Mouse (Mus musculus) myocyte (in vitro differentiated cells): ENCODE results near the gene Arid1b. TPM values are rescaled to one million over a fixed set of nuclear protein-coding genes. Genes with fewer than 3 reads are reported as not detected.

Experiments used
- H3K27me3 ChIP-seq: one replicate; pipeline ENCODE4 v1.6.1; 2011; ENCODE audit not compliant: control insufficient read depth, insufficient read depth, insufficient read length
- H3K36me3 ChIP-seq: one replicate; pipeline ENCODE4 v1.6.1; 2011; ENCODE audit not compliant: control insufficient read depth, insufficient read depth
- H3K4me2 ChIP-seq: one replicate; pipeline ENCODE4 v1.6.1; 2011; ENCODE audit warnings: low read depth, control low read depth
- H3K4me3 ChIP-seq: one replicate; pipeline ENCODE4 v1.5.1; 2011; ENCODE audit warnings: mild to moderate bottlenecking, control low read depth, moderate library complexity
- H3K79me2 ChIP-seq: one replicate; pipeline ENCODE4 v1.6.1; 2011; ENCODE audit not compliant: control insufficient read depth, insufficient read depth
- H3ac ChIP-seq: one replicate; pipeline ENCODE4 v1.6.1; 2011; ENCODE audit not compliant: control insufficient read depth, insufficient read length
- CEBPB ChIP-seq: IDR thresholded peaks from 2 replicates; pipeline ENCODE4 v1.6.1; 2011; ENCODE audit warnings: mild to moderate bottlenecking, moderate library complexity; ENCODE audit not compliant: poor library complexity, insufficient read depth, severe bottlenecking
- E2F4 ChIP-seq: IDR thresholded peaks from one replicate; pipeline ENCODE4 v1.6.1; 2011; ENCODE audit warnings: mild to moderate bottlenecking, control low read depth, moderate library complexity; ENCODE audit not compliant: insufficient read depth
- MAX ChIP-seq: IDR thresholded peaks from one replicate; pipeline ENCODE4 v1.6.1; 2011; ENCODE audit warnings: low read depth, mild to moderate bottlenecking, control low read depth
- MYOD1 ChIP-seq, 3 experiments: IDR thresholded peaks; one replicate each; pipeline ENCODE4 v1.6.1; 2011; ENCODE audit warnings: control low read depth in 2 of 3, low read depth in 2 of 3, mild to moderate bottlenecking in 2 of 3, moderate library complexity in 1 of 3; ENCODE audit not compliant: insufficient read length in 2 of 3, control insufficient read depth in 1 of 3
- MYOG ChIP-seq, 3 experiments: IDR thresholded peaks; one replicate each; pipeline ENCODE4 v1.6.1; 2011; ENCODE audit warnings: control low read depth in 2 of 3, low read depth in 2 of 3, mild to moderate bottlenecking in 2 of 3; ENCODE audit not compliant: insufficient read length in 2 of 3, control insufficient read depth in 1 of 3, insufficient read depth in 1 of 3
- POLR2A ChIP-seq: IDR thresholded peaks from one replicate; pipeline ENCODE4 v1.6.1; 2011; ENCODE audit warnings: low read depth, mild to moderate bottlenecking, control low read depth, moderate library complexity; ENCODE audit not compliant: insufficient read length
- POLR2AphosphoS2 ChIP-seq: IDR thresholded peaks from one replicate; pipeline ENCODE4 v1.6.1; 2011; ENCODE audit warnings: low read depth, control low read depth; ENCODE audit not compliant: insufficient read length
- REST ChIP-seq: IDR thresholded peaks from one replicate; pipeline ENCODE4 v1.6.1; 2011; ENCODE audit warnings: mild to moderate bottlenecking, control low read depth, moderate library complexity; ENCODE audit not compliant: insufficient read depth, insufficient read length
- SRF ChIP-seq: IDR thresholded peaks from one replicate; pipeline ENCODE4 v1.6.1; 2011; ENCODE audit warnings: low read depth; ENCODE audit not compliant: control insufficient read depth, insufficient read length
- TCF12 ChIP-seq: IDR thresholded peaks from one replicate; pipeline ENCODE4 v1.6.1; 2011; ENCODE audit warnings: mild to moderate bottlenecking, control low read depth; ENCODE audit not compliant: poor library complexity, insufficient read depth, severe bottlenecking
- TCF3 ChIP-seq: IDR thresholded peaks from one replicate; pipeline ENCODE4 v1.6.1; 2011; ENCODE audit warnings: low read depth, control low read depth; ENCODE audit not compliant: insufficient read length
- USF1 ChIP-seq: IDR thresholded peaks from one replicate; pipeline ENCODE4 v1.6.1; 2011; ENCODE audit warnings: low read depth, mild to moderate bottlenecking, control low read depth, moderate library complexity
- polyA plus RNA-seq: library from polyadenylated mRNA; unstranded; fragments of >200 nt; fragmentation: generic; extraction: Trizol; gene quantifications from one replicate; pipeline ENCODE4 v1.2.1, GENCODE M21; 2012; ENCODE audit warnings: missing spikeins

Gene Arid1b
- polyA plus RNA-seq, 1 experiment = 10.9 TPM

- Histone ChIP-seq H3K4me3 (no peak overlapping the region), H3K79me2 (no peaks in the 10 kb centered on the region), H3ac (no peak overlapping the region), H3K4me2 (no peak overlapping the region), H3K27me3 (peaks cover under 1% of the 10 kb centered on the region), H3K36me3 (no peaks in the 10 kb centered on the region)
- no peak for TF ChIP-seq POLR2A
- no peak for TF ChIP-seq TCF3
- no peak for TF ChIP-seq POLR2AphosphoS2
- no peak for TF ChIP-seq E2F4
- no peak for TF ChIP-seq MAX
Measured at GRCm38 (mm10) chr17:5371032-5371431, 376.9 kb downstream of the Arid1b start.

- H3K79me2 ChIP-seq = no peaks in the 10 kb centered on the region
- TF ChIP-seq POLR2AphosphoS2 = no peak
- no peak for TF ChIP-seq SRF
- TF ChIP-seq POLR2A = no peak
- no peak for TF ChIP-seq CEBPB
- TF ChIP-seq REST = no peak
- no peak for TF ChIP-seq USF1
- TF ChIP-seq TCF12 = no peak
- no peak for TF ChIP-seq E2F4
- TF ChIP-seq MYOD1 (IDR thresholded peaks at IDR 0.05; ENCODE audit: control insufficient read depth in 1 of 3, insufficient read length in 2 of 3, low read depth in 2 of 3) = no peak
- no peak for TF ChIP-seq MYOG (IDR thresholded peaks at IDR 0.05; ENCODE audit: control insufficient read depth in 1 of 3, insufficient read depth in 1 of 3, insufficient read length in 2 of 3, low read depth in 2 of 3)
- TF ChIP-seq MAX = no peak
- TF ChIP-seq TCF3 = no peak
- H3K4me2 ChIP-seq = no peak overlapping the region
- H3ac ChIP-seq = no peak overlapping the region
- H3K4me3 ChIP-seq = no peak overlapping the region
- H3K36me3 ChIP-seq = no peaks in the 10 kb centered on the region
- no peaks in the 10 kb centered on the region for H3K27me3 ChIP-seq
Measured at GRCm38 (mm10) chr17:5371521-5371920, 377.4 kb downstream of the Arid1b start.

GRCm38 (mm10) chr17:5372951-5373350, 378.8 kb downstream of the Arid1b start:
- no peaks in the 10 kb centered on the region for H3K36me3 ChIP-seq
- H3K4me2 ChIP-seq = no peak overlapping the region
- no peaks in the 10 kb centered on the region for H3K27me3 ChIP-seq
- no peak overlapping the region for H3ac ChIP-seq
- no peaks in the 10 kb centered on the region for H3K79me2 ChIP-seq
- TF ChIP-seq TCF3 = no peak
- no peak for TF ChIP-seq E2F4
- no peak for TF ChIP-seq CEBPB
- no peak for TF ChIP-seq SRF
- no peak for TF ChIP-seq REST
- no peak overlapping the region for H3K4me3 ChIP-seq

GRCm38 (mm10) chr17:5377151-5377929, 383.2 kb downstream of the Arid1b start:
- no peaks in the 10 kb centered on the region for H3K79me2 ChIP-seq
- TF ChIP-seq USF1 (no peak), MYOG (IDR thresholded peaks at IDR 0.05; ENCODE audit: control insufficient read depth in 1 of 3, insufficient read depth in 1 of 3, insufficient read length in 2 of 3, low read depth in 2 of 3) (no peak), SRF (no peak), TCF3 (no peak), E2F4 (no peak), MAX (no peak)
- peak overlapping the region; percentile 50 for H3K4me2 ChIP-seq
- no peaks in the 10 kb centered on the region for H3K36me3 ChIP-seq
- H3K4me3 ChIP-seq = no peak overlapping the region
- H3ac ChIP-seq = no peak overlapping the region
- no peaks in the 10 kb centered on the region for H3K27me3 ChIP-seq

GRCm38 (mm10) chr17:5377930-5378310, 383.8 kb downstream of the Arid1b start:
- H3K79me2 ChIP-seq = no peaks in the 10 kb centered on the region
- TF ChIP-seq POLR2A (no peak), CEBPB (no peak), TCF3 (no peak), MYOD1 (IDR thresholded peaks at IDR 0.05; ENCODE audit: control insufficient read depth in 1 of 3, insufficient read length in 2 of 3, low read depth in 2 of 3) (no peak), MAX (no peak), REST (no peak), MYOG (IDR thresholded peaks at IDR 0.05; ENCODE audit: control insufficient read depth in 1 of 3, insufficient read depth in 1 of 3, insufficient read length in 2 of 3, low read depth in 2 of 3) (no peak), USF1 (no peak), POLR2AphosphoS2 (no peak), TCF12 (no peak), SRF (no peak), E2F4 (no peak)
- H3K4me3 ChIP-seq = no peak overlapping the region
- peak overlapping the region; percentile 50 for H3K4me2 ChIP-seq
- no peaks in the 10 kb centered on the region for H3K27me3 ChIP-seq
- H3K36me3 ChIP-seq = no peaks in the 10 kb centered on the region
- no peak overlapping the region for H3ac ChIP-seq
